Mouse (Mus musculus) spleen, postnatal 14 days (tissue): ENCODE data around the gene Gm8113.
"Not testable (repeated sequence)": the region's sequence is repeated elsewhere in the genome, so short reads cannot be mapped to it uniquely, and the experiment has no call there.

Experiments
- DNase-seq, 2 experiments: peaks; one replicate each; pipeline ENCODE4 v3.0.0; 2021 to 2022; ENCODE audit warnings: low spot score in 2 of 2

The Gm8113 gene

GRCm38 (mm10) chr14:43924688-43925403 is at the start of gene Gm8113:
Gm8113 (plus strand) TSS chr14:43925390.
- peak; percentile 6 for DNase-seq

DNA sequence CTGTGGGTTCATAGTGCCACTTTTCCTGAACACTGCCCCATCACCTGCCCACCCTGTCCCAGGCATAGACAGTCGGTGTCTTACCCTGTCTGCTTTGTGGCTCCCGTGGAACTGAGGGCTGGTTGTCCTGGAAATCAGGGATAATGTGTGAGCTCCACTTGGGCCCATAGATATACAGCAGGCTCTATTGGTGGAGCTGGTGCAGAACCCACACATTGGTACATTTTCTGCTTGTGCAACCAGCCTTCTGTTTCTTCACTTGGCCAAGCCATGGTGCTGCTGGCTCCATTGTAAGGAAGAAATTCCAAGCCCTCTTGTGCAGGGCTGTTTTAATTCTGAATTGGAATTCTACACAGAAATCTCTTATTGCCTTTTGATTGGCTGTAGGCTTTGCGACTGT is 49.8 kb upstream of the Gm8113 start, which contains the start of gene Ear1:
Gene Ear1 (minus strand): TSS at position 101 of the 400 bp plus-strand sequence.
- not testable (repeated sequence) for DNase-seq

GRCm38 (mm10) chr14:43877789-43878188 is 47.4 kb upstream of the Gm8113 start:
- not testable (repeated sequence) for DNase-seq

DNA sequence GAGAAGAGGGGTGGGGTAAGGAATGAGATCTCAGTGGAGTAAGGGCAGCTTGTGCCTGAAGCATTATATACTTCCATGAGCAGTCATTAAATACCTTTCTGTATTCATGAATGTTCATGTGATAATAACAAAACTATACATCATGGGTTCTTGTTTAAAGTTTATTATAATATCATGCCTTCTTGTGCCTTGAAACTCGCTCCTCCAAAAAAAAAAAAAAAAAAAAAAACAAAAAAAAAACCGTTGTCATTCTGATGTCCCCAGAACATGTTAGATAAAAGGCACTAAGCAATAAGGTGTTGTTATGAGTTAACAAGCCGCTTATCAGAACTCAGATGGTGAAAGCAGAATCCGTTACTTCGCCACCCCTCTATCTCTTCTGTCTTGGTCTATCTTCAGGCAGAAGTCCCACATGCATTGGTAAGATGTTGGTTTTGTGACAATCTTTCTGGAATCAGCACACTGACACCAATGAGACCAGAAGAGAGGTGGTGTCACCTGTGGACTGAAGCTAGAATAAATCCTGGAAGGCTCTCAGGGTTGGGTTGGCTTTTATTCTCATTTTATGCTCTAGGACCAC is 45.1 kb upstream of the Gm8113 start:
- not testable (repeated sequence) for DNase-seq

DNA sequence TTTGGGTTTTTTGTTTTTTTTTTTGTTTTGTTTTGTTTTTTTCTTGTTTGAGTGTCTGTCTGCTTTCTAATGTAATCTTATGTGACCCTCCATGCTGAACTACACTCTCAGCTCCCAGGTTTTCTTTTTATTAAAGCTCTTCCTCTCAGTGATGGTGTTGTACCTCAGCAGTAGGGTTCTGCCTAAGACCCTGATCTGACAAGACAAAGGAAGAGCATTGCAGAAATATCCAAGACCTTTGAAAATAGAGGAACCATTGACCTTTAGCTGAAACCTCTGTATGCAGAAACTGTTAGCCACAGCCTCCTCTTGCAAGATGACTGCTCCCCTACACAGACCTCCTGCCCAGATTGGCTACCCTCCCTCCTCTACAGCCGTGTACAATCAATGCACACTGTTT is 39.0 kb upstream of the Gm8113 start:
- not testable (repeated sequence) for DNase-seq

DNA sequence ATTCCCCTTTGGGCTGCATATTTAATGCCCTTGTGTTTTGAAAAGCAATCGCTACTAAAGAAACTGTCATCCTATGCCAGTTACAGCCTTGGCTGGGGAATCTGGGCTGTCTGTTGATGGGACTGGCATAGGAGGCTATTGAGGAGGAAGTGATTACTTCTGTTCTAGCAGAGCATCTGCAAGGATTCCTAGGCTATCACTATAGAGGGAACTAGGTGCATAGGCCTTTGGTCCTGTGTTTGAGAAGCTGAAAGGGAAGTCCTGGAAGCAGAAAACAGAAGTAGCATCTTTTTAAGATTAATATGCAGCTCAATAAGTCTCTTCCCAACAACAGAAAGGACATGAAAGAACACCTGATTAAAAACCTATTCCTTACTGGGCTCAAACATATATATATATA is 33.9 kb upstream of the Gm8113 start:
- not testable (repeated sequence) for DNase-seq

DNA sequence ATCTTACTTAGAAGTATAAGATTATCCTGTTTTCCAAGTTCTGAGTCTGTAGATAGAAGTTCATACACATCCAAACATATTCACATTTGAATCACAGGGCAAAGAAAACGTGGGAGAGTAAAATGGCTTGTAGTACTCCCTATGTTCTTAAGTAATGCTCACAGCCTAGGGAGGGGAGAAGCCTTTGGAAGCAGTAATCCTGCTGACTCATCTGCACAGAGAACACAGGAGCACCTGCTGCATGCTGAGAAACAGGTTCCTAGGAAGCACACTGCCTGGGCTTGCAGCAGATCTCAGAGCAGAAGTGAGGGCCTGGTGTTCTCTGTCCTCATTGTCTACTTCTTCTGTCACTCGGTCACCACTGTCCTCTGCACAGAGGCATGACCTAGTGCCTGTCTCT is 29.8 kb upstream of the Gm8113 start:
- DNase-seq = not testable (repeated sequence)

- not testable (repeated sequence) for DNase-seq
These were observed 26.6 kb upstream of the Gm8113 start for GRCm38 (mm10) chr14:43898577-43898976.

DNA sequence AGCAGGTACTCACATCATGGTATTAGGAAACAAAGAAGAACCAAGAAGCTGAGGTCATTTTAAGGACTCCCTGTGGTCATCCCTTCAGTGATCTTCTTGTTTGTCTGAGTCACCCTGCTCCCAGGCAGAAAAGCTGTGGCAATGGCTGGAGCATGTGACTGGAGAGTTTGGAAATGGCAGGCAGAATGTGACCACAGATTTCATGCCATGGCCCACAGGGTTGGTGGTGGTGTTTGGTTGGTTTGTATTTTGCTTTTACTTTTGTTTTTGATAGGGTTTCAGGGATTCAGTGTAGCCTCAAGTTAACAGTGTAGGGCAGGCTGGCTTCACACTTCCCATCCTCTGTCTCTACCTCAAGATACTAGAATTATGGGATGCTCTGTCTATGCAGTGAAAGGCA is 7.0 kb upstream of the Gm8113 start:
- DNase-seq = not testable (repeated sequence)

DNA sequence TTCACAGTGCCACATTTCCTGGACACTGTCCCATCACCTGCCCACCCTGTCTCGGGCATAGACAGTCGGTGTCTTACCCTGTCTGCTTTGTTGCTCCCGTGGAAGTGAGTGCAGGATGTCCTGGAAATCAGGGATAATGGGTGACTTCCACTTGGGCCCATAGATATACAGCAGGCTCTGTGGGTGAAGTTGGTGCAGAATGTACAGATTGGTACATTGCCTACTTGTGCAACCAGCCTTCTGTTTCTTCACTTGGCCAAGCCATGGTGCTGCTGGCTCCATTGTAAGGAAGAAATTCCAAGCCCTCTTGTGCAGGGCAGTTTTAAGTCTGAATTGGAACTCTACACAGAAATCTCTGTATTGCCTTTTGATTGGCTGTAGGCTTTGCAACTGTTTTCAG is 1.7 kb upstream of the Gm8113 start, which contains the start of gene Ear10:
Gene Ear10 (minus strand): TSS at position 101 of the 400 bp plus-strand sequence.
- not testable (repeated sequence) for DNase-seq

DNA sequence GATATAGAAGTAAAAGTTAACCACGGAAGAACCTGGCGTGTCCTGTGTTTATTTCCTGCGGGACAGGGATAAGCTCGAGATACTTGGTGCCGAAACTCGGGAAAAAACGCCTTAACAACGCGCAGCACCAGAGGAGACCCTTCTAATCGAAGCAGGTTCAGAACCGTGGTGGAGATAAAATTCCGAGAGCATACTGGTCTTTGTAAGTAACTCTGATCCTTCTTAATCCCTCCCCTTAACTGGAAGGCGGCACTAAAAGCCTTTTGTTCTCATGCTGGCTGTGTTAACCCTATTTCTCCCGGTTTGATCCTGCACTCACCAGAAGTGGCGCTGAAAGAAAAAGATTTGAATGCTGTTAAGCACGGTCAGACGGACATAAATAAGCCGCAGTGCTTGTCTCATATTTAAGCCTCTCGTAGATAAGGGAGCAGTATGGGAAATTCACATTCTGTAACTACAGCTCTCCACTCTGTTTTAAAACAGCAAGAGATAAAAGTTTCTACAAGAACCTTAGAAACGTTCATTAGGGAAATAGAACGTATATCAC is 287 bp downstream of the Gm8113 start:
- DNase-seq = not testable (repeated sequence)

DNA sequence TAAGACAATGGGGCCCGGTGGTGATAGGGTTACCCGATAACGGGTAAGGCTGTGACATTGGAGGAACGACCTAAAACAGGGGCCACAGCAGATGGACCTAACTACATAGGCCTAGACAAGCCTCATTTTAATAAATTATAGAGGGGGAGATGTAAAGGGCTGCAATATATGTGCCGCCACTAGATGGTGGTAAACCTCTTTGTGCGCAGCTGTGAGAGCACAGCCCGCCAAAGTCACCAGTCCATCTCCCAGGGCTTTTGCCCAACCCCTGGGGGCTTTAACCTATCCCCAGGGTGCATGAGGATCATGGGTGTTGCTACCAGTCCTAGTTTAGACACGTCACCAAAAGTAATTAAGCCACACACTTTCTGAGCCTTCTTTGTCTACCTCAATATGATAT is 7.8 kb downstream of the Gm8113 start:
- not testable (repeated sequence) for DNase-seq

GRCm38 (mm10) chr14:43933399-43933798 is 8.2 kb downstream of the Gm8113 start:
- DNase-seq = not testable (repeated sequence)

DNA sequence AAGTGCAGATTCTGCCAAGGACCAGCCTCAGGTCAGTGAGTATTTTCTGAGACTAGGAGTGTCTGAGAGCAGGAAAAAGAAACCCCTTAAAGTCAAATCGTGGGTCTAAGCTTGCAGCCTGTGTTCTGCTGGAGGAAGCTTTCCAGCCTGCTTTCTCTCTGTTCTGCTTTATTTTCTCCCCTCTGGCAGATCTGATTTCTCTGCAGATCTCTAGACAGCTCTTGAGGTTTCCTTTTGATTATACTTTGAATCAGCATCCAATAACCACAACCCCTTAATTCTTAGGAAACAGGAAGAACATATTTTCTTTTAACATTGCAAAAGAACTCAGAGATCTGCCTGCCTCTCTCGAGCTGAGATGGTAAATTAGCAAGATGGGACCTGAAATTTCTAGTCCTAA is 28.2 kb downstream of the Gm8113 start:
- DNase-seq = not testable (repeated sequence)

DNA sequence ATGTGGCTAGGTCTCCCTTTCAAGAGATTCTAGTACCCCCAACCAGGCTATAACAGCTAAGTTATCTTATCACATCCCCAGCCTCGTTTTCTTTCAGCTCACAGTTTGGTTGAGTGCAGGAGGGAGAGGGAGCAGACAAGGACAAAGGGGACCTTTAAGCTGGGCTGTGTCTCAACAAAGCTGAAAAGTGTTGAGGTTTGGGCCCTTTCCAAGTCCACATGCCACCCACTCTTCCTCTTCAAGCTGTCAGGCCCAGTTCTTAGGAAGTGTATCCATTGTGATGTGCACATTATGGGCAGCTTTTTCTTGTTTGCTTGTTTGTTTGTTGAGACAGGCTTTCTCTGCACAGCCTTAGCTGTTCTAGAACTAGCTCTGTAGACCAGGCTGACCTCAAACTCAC is 29.9 kb downstream of the Gm8113 start:
- not testable (repeated sequence) for DNase-seq

DNA sequence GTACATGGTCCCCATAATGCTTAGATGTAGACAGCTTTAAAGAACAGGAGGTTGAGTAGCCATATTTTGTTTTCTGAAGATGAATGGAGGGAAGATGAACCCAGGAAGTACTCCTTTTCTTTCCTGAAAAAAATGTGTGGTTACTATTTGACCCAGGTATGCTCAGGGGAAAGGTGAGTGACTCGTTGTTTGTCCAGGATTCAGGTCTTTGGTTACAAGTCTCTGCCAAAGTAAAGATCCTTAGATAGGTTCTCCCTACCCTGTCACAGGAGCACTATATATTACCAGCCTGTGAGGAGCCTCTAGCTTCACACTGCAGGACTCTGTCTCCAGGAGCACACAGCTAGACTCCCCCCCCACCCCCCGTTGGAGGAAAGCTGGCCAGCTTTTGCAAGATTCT is 31.6 kb downstream of the Gm8113 start, which contains the start of gene Ang5:
Gene Ang5 (plus strand): TSS at position 301 of the 400 bp plus-strand sequence.
- not testable (repeated sequence) for DNase-seq
